Mouse (Mus musculus) induced T-regulatory cell, adult 2 months (primary cell): ENCODE data around the gene Dapk2.

Experiments used
- DNase-seq: peaks from one replicate; pipeline ENCODE4 v3.0.0-alpha.2; 2012; ENCODE audit warnings: low read depth

Dapk2 gene

DNA sequence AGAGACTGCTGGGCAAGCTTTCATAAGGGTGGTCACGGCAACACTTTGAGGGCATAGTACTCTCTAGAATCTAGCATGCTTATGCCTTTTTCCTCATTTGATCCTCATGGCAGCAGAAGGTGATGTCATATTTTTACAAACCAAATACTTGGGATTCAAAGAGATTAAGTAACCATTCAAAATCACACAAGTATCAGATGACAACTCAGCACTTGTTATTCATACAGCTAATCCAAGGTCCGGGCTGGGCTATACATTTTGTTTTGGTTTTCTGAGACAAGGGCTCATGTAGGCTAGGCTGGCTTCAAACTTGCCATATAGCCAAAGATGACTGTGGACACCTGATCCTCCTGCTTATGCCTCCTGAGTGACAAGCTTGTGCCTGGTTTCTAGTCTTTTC is 78.6 kb downstream of the Dapk2 start:
- DNase-seq = no peak

DNA sequence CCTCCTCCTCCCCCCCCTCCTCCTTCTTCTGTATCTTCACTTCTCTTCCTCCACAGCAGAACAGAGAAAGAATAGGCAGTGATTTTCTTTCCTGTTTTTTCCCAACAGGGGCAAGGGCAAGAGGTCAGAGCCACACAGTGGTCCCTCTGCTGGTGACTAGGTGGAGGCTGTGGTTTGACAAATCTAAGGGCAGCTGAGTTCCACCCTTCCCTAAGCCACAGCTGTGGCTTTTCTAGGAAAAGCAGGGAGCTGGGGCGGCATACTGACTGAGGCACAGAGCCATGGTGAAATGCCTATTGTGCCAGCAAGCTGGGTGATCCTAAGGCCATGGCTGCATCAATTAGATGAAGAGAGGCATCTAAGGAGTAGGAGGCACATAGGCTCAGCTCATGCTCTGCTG is 79.7 kb downstream of the Dapk2 start:
- DNase-seq = no peak

DNA sequence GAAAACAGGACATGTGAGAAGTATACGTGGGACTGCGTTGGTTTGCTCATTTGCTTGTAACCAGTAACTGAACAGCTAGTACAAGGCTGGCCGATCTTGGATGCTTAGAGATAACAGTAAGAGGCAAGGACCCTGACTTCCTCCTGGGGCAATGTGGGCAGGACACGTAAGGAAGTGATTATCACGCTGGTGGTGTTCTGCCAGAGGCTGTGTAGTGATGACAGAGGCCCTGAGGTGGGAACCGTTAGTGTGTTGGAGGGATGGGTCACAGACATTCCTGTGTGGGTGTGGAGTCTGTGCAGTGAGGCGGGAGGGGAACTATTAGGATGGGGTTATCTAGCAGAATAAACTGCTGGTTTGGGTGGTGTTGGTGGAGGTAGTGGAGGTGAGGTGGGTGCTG is 81.2 kb downstream of the Dapk2 start:
- DNase-seq = no peak

DNA sequence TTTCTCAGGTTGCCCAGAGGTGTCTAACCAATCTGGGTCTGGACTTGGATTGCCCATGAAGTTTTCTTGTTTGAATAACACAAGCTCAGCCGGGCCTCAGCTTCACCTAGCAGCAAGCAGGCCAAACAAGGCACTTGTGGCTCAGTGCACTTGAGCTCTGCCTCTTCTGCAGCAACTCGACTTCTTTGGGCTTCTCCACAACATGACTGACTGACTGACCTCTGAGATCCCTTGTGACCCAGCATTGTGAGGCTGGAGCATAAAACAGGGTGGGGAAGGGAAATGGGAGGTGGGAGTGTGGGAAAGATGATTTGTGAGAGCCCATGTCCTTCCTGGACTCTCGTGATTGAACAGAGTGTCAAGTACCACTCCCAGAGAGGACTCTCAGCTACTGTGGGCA is 81.7 kb downstream of the Dapk2 start:
- no peak for DNase-seq

DNA sequence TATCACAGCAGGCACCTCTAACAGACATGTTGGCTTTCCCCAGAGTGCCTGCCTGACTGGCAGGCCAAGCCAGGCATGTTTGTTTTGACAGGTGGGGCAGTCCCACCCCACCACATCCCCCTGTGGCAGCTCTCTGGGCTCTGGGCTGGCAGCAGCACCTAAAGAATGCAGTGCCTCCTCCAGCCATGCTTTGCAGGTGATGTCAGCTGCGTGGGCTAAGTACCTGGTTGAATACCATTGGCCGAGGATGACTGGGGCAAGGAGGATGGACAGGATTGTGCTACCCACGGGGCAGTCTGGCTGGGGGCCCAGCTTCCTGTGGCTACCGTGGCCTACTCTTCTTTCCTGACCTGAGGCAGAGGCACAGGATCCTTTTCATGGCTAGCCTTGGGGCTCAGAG is 82.5 kb downstream of the Dapk2 start:
- peak; percentile 12 for DNase-seq

DNA sequence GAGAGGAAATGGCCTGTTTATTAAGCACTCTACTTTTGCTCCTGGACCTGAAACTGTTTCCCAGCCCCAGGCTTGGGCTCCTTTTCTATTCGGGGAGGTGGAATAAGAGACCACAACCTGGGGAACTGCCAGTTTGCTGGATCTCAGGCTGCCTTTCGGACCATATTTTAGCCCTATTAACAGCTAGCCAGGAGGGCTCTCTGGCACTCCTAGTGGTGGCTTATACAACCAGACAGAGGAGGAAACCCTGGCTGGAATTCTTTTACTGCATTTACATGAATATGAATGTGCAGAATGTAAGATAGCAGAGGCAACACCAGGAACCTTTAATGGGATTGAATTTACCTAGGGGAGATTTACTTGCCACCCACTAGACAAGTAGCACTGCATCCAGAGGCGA is 83.0 kb downstream of the Dapk2 start:
- peak; percentile 55 for DNase-seq

GRCm38 (mm10) chr9:66241722-66242121 is 83.7 kb downstream of the Dapk2 start:
- DNase-seq = no peak

DNA sequence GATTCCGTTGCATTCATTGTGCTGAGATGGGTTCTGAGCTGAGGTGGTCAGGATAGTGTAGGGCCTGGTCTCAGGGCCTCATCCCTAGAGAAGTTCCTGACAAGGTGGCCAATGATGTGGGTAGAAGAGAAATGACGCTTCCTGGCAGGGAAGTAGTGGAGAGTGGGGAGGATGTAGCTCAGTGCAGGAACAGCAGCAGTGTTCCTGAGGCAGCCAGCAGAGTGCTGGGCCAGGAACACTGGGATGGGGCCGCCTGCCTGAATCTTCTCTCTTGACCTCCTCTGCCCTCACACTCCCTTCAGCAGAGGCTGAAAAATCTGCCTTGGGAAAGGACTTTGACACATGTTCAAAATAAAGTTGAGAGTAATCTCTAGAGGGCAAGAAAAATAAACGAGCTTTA is 85.2 kb downstream of the Dapk2 start:
- no peak for DNase-seq

- no peak for DNase-seq
Measured at GRCm38 (mm10) chr9:66244079-66244478, 86.1 kb downstream of the Dapk2 start.

DNA sequence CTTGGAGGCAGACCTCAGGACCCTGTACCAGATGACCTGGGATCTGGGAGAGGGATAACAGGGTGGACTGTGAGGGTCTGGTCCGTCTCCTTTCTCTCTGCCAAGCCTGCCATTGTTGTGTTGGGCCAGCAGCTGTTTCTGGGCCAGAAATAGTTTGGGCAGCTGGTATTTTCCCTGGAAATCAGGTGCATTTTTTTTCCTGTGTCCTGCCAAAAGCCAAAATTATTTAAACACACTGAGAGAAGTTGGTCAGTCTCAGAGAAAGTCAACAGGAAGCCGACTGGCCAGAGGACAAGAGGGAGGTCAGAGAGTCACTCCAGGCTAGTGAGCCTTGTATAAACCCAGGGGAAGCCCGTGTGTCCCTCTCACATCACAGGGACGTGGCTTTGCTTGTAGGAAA is 87.7 kb downstream of the Dapk2 start:
- DNase-seq = no peak

- no peak for DNase-seq
Measured at GRCm38 (mm10) chr9:66249281-66249680, 91.3 kb downstream of the Dapk2 start.

DNA sequence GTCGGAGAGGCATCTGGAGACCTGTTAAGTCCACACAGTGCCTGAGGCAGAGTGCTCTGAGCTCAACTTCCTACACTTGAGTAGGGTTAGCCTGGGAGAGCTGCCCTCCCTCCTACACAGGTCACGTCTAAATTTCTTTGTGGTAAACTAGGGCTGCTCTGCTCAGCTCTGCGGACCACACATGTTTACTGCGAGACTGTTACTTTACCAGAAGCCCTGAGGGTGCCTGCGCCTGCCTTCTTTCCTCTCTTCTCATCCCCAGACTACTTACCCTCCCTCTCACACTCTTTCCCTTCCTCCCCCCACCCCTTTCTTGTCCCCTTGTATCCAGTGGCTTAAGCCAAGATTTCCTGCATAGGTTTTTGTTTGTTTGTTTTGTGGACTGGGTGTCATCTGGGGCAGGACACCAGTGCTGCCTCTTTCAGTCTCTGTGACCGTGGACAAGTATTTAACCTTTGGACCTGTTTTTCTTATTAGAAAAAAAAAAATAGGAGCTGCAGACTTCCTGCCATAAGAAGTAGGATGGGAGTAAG is 93.2 kb downstream of the Dapk2 start:
- DNase-seq = no peak

DNA sequence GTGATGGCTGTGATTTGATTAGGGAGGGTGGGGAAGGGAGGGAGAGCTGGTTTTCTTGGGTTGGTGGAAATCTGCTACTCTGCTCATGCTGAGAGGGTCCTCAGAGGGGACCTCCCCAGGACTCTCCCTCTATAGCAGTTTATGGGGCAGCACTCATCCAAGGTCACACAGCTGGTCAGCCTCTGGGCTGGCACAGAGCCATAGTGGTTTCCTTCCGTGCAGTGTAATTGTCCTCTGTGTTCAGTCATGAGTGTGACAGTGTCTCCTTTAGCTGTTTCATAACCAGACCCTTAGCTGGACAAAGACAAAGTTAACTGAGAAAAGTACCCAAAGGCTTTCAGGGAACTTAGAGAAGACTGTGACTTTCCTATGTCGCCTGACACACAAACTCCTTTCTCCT is 103.7 kb downstream of the Dapk2 start:
- no peak for DNase-seq

DNA sequence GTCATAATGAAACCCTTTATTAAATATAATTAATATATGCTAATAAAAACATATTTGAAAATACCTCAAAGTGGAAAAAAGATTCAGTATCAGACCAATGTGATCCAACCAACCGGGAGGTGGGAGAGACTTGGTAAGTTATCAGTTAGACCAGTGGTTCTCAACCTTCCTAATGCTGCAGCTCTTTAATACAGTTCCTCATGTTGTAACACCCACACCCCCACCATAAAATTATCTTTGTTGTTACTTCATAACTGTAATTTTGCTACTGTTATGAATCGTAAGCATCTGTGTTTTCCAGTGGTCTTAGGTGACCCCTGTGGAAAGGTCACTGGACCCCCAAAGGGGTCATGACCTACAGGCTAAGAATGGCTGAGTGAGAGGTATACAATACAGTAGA is 105.7 kb downstream of the Dapk2 start:
- DNase-seq = no peak

- DNase-seq = no peak
Measured at GRCm38 (mm10) chr9:66265645-66266044, 107.6 kb downstream of the Dapk2 start.

GRCm38 (mm10) chr9:66266237-66267170 is 108.5 kb downstream of the Dapk2 start:
- no peak for DNase-seq

GRCm38 (mm10) chr9:66268804-66269203 is 110.8 kb downstream of the Dapk2 start:
- DNase-seq = no peak

DNA sequence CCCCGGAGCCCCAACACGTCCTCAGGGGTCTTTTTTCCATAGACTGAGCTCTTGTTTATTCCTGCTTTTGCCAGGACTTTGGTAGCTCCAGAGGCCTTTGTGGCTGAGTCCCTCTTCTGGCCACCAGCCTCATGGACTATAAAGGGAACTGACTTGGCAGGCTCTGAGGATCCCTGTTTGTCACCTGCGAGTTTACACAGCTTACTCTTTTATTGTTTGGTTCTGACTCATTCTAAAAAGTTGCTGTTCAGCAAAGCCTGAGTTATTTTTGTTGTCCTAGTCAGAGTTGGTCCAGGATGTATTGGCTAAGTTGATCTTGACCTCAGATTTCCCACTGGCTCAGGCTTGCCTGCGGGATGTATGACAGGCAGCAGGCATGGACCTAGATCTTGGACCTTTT is 112.0 kb downstream of the Dapk2 start:
- DNase-seq = no peak

DNA sequence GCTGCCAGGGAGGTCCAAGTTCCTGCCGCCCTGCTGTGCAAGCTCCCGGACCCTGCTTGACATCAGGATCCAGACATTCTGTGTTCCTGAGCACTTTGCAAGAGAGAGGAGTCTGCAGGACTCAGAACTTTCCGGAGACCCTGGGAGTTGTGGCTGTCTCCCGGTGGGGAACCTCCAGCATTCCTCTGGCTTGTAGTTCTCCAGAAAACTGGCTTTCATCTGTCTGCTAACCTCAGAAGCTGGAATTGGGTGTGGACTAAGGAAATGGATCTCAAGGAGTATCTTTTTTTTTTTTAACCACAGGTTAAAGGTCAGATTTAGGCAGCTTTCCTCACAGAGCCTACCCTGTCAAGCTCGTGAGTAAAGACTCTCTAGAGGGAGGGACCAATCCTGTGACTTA is 113.7 kb downstream of the Dapk2 start:
- no peak for DNase-seq

- DNase-seq = no peak
Measured at GRCm38 (mm10) chr9:66273632-66274031, 115.6 kb downstream of the Dapk2 start.

DNA sequence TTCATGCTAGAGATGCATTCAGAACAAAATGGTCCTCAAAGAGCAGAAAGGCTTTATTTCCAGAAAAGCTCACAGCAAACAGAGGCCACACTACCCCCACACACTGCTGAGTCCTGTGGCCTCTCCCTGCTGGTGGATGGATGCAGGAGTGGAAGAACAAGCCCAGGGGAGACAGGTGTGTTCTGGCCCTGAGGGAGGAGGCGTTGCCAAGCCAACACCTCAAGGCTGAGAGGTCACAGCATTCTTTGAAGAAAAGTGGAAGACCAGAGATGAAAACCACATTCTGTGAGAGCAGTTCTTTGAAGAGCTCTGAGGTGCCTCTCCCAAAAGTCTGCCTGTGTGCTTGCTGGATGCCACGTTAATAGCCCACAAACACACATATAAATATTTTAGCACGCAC is 116.6 kb downstream of the Dapk2 start:
- DNase-seq = no peak

- DNase-seq = no peak
Measured at GRCm38 (mm10) chr9:66275267-66275991, 117.4 kb downstream of the Dapk2 start.

DNA sequence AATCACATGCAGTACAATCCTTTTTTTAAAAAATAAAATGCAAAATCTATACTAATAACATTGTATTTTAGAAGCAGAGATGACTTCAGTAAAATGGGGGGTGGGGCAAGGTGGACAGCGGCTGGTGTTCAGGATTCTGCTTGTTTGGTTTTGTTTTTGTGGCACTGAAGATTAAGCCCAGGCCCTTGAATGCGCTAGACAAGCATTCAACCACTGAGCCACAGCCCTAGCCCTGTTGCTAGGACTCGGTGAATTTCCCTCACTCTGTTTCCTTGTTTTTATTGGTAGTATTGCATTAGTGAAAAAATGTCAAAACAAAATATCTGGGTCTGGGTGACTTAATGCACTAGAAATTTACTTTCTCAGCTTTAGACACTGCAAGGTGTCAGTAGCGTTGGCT is 118.0 kb downstream of the Dapk2 start:
- DNase-seq = no peak
